Mouse (Mus musculus): ENCODE data around the gene Gm47841.

The Gm47841 gene

GRCm38 (mm10) chr15:101074067-101074466 lies 26.9 kb upstream of the Gm47841 start:
- no peak for DNase-seq

DNA sequence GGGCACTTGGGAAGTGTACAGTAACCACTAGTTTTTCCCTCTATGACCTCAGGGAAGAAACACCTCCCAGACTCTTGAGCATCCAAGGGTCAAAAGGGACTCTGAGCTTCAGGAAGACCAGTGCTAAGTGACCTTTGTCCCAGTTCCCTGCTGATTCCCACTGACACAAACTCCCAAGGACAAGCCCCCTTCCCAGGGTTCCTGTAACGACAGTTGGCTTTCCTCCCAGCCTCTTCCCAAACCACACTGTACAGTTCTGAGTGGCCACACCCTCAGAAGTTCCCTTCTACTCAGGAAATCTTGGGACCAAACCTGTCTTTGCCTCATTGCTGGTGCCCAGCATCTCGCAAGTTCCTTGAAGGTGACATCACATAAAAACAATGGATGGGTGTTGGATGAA lies 25.5 kb upstream of the Gm47841 start:
- DNase-seq = no peak

DNA sequence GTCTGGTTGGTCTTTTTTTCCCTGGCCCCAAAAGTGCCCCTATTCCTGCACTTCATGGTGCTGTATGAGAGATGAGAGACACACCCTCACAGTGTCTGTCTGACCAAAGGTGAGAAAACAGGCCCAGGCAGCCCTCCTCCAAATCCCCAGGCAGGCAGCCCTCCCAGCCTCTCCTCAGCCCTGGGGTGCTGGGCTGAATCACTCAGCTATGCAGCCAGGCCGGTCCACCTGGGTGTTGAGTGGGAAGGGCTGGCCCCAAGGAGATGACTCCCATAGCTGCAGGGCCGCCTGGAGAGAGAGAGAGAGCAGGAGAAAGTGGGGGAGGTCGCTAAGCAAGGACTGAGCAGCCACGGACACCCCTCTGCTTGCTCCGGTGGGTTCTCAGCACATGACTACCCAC lies 23.6 kb upstream of the Gm47841 start:
- peak; percentile 65 to 81 for DNase-seq

DNA sequence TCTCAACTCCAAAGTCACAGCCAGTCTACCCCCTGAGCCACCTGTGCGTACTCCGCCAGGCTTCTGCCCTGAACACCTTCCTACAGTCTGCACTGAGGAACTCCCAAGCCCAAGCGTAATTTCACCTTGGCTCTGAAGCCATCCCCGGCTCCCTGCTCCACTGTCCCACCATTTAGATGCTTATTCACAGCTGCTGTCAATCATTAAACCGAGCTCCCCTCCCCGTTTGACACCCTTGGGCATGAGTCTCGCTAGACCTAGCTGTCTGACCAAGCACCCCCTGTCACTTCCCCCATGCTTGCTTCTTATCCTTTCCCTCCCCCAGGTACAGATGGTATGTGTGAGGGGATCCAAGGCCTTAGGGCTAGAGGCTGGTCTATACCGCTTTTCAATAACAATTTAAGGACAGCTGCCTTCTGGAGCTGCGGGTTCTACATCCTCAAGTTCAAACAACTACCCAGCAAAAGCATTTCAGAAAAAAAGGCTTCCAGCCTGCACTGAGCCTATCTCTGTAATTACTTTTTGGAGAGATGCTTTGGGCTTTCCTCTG lies 22.5 kb upstream of the Gm47841 start:
- peak; percentile 67 to 78 for DNase-seq

DNA sequence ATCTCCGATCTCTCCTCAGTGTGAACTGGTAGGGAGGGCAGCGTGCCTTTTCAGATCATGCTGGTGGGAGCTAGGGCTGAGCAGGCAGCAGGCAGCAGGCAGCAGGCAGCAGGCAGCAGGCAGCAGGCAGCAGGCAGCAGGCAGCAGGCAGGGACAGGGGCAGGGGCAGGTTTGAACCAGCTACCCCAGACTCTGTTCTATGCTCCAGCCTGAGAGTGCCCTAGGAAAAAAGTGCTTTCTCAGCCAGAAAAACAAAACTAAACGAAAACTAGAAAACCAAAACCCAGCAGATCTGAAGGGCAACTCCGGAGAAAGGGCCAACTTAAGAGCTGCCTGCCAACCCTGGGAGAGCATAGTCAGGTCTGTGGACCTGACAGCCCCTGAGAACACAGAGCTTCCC lies 21.5 kb upstream of the Gm47841 start:
- DNase-seq = peak in 1 of 2 experiments; percentile 53

DNA sequence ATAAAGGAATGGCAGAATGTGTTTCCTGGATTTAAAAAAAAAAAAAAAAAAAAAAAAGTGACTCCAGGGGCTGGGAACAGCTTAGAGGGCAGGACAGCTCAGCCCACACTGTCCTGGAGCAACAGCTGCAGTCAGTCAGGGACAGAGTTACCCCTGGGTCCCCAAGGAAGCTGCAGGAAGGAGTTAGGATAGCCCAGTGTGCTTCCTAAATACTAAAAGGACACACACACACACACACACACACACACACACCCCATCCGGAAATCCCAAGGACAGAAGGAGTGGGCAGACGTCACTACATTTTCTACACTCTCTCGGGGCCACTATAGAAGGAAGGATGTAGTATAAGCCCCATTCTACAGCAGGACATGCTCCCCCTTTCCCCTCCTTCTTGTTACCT lies 20.8 kb upstream of the Gm47841 start:
- peak; percentile 60 to 69 for DNase-seq

- peak in 1 of 2 experiments; percentile 56 for DNase-seq
These were observed 19.9 kb upstream of the Gm47841 start for GRCm38 (mm10) chr15:101066920-101067696.

- no peak for DNase-seq
These were observed 19.2 kb upstream of the Gm47841 start for GRCm38 (mm10) chr15:101066364-101066847.

DNA sequence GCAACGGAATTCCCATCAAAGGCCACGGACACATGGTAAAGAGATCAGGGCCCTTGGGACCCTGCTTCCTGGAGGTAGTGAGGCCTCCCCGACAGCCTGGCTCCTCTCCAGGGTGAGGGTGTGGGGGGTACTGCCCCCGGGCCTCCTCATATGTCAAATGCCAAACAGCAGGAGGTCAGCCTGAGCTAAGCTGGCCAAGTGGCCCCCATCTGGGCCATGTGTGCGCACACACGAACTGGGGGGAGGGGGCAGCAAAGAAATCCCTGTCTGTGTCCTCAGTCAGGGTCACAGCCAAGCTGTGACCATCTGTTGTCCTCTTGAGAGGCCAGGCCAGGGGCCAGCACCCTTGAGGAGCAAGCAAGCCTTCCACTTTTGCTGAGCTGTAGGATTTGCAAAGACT lies 17.9 kb upstream of the Gm47841 start:
- DNase-seq = peak in 1 of 2 experiments; percentile 50

- DNase-seq = peak in 1 of 2 experiments; percentile 6
These were observed 13.2 kb upstream of the Gm47841 start for GRCm38 (mm10) chr15:101060280-101060852.

DNA sequence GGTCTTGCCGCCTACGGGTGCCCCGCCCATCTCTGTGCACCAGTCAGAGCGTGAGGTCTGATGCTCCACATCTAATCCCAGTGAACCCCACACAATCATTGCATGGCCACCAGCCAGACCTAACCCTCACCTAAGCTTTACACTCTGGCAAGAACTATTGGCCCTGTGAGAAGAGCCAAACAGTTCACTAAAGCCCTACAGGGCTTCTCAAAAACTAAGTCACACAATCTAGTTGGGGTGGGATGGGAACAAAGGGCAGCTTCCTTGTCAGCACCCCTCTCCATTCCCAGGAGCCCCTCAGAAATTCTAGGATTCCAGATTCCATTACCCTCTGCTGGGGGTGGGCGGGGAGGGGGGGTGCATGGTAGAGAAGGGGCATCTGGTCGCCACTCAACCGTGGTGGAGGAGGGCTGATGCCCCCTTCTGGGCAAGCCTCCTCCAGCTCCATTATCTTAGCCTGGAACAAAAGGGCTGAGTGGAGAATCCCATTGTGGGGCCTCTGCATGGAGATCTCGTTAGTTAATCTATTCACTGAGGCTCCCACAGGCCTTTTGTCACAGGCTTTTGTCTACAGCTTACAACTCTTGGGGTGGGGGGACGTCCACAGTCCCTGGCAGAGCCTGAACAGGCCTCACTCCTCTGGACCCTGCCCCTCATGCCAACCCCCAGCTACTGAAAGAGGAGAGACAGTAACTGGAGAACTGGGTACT lies 12.5 kb upstream of the Gm47841 start:
- peak in 1 of 2 experiments; percentile 3 for DNase-seq

GRCm38 (mm10) chr15:101056225-101056624 lies 9.0 kb upstream of the Gm47841 start:
- DNase-seq = peak; percentile 69 to 79

DNA sequence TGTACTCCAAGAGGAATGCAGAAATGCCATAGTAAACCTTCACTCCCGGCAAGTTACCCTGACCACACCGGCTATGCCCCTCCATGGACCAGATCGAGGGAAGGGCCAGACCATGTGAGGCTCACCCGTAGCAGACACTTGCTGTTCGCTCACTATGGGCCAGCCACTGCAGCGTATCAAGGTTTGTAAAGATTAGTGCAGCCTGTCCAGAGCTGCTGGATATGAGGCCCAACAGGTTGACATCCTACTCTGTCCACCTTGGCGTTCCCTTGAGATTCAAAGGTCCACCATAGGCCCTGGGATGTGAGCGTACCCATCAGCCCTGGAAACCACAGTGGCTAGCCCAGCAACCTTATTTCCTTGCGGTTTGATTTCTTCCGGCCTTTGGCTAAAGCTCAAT lies 7.3 kb upstream of the Gm47841 start:
- DNase-seq = no peak

- DNase-seq = peak in 1 of 2 experiments; percentile 47
These were observed 6.7 kb upstream of the Gm47841 start for GRCm38 (mm10) chr15:101053832-101054459.

DNA sequence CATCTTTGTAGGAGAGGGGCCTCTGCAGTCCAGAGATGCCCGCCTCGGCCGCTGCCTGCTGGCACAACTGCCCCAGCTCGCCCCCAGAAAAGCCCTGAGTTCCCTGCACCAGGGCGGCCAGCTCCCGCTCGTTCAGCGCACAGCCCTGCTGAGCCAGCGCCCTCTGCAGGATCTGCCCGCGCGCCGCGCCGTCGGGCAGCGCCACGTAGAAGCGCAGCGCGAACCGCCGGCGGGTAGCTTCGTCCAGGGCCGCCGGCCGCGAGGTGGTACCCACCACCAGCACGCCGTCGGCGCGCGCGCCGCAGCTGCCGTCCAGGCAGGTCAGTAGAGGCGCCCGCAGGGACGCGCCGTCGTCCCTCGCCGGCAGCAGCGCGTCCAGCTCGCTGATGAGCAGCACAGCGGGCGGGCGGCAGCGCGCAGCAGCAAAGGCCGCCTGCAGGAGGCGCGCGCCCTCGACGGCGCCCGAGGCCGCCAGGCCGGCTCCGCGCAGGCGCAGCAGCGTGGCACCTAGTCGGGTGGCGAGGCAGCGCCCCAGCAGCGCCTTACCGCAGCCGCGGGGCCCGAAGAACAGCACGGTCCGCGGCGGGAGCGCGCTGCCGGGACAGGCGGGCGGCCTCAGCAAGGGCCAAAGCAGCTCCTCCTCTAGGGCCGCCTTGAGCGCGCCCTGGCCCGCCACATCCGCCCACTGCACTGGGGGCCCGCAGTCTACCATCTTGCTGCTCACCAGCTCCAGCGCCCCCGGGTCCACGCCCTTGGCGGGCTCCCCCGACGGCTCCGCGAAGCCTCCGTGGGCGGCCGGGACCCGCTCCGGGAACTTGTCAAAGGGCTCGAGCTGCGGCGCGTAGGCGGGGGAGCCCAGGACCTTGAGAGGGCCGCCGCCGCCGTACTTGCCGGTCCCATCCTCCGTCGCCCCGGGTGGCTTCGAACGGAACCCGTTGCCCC lies 5.6 kb upstream of the Gm47841 start:
- DNase-seq = peak; percentile 62 to 74

GRCm38 (mm10) chr15:101051869-101052268 lies 4.7 kb upstream of the Gm47841 start:
- DNase-seq = no peak

- no peak for DNase-seq
These were observed 1.2 kb upstream of the Gm47841 start for GRCm38 (mm10) chr15:101048338-101048896.

DNA sequence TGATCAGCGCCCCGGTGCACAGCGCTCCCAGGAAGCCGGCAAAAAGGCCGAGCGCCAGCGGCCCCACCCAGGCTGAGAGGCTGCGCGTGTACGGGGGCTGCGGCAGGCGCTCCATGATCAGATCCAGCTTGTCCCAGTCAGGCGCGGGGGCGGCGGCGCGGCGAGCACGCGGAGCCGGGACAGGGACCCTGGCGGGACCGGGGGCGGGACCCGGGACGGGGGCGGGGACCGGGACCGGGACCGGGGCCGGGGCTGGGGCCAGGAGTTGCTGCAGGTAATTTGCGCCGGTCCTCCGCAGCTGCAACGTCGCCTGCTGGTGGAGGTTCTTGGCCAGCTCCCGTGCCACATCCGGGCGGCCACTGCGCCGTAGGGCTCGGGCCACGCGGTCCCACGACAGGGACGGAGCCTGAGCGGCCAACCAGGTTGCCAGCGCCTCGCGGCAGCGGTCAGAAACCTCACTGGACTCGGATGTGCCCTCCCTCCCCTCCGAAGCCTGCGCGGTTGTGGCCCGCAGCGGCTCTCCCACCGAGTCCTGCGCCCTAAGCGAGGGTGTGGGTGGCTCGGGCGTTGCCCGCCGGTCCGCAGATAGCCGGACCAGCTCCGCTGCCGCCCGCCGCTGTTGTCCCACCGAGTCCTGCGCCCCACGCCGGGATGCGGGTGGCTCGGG lies 537 bp downstream of the Gm47841 start:
- DNase-seq = peak; percentile 73 to 83

DNA sequence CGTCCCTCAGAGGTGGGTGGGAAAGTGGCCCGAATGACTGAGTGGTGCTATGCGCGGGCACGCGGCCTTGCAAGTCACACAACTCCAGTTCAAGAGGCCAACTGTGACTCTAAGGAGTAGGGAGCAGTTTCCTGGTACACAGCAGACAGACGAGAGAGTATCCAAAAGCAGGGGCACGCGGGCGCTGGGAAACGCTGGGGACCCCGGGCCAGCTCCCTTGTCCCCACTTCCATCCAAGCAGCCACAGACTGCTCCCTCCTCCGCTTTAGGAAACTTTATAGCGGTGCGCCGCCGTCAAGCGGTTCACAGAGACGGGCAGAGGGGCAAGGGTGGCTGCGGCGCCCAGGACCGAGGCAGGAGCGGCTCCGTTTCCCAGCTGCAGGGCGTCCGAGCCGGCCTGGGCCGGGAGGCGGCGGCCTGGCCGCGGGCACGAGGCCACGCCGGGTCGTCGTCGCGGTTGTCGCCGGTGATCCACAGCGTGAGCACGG lies 1.1 kb downstream of the Gm47841 start:
- DNase-seq = no peak

- no peak for DNase-seq
These were observed 2.7 kb downstream of the Gm47841 start for GRCm38 (mm10) chr15:101044531-101044930.

All from kidney, postnatal 4 days (tissue).